Mouse (Mus musculus) hindbrain, embryonic 12.5 days (tissue): Measurements from ENCODE around the gene Supt16. TPM values are rescaled to one million over a fixed set of nuclear protein-coding genes. Genes with fewer than 3 reads are reported as not detected.

ENCODE experiments used
- polyA plus RNA-seq: library from polyadenylated mRNA; unstranded; fragments of >200 nt; fragmentation: Nextera tagmentation; extraction: Ambion mirVana; gene quantifications from 2 replicates; pipeline ENCODE4 v1.2.1, GENCODE M21; 2016

Gene Supt16
- polyA plus RNA-seq, 1 experiment from 2014 or later: 72.3 TPM

Other genes starting within 250 kb of the Supt16 start
- gene Arhgef40, start 212.7 kb downstream of the Supt16 start, polyA plus RNA-seq: 126 and 133 TPM in 2 replicates
- gene Tmem253, start 181.8 kb downstream of the Supt16 start, polyA plus RNA-seq: 0.59 and 1.6 TPM in 2 replicates
- gene Zfp219, start 176.7 kb downstream of the Supt16 start, polyA plus RNA-seq: 64.4 and 71.7 TPM in 2 replicates
- not detected in 2 replicates for gene Olfr221, start 155.0 kb downstream of the Supt16 start, polyA plus RNA-seq
- 726 and 727 TPM in 2 replicates for gene Hnrnpc, start 93.4 kb downstream of the Supt16 start, polyA plus RNA-seq
- gene Rpgrip1, start 86.7 kb downstream of the Supt16 start, polyA plus RNA-seq: 53.6 and 58.4 TPM in 2 replicates
- gene Chd8, start 60.4 kb upstream of the Supt16 start, polyA plus RNA-seq: 57.4 and 57.7 TPM in 2 replicates
- gene Tox4, start 81.7 kb upstream of the Supt16 start, polyA plus RNA-seq: 51.1 and 57.3 TPM in 2 replicates
- gene Rab2b, start 82.1 kb upstream of the Supt16 start, polyA plus RNA-seq: 40.6 and 51.9 TPM in 2 replicates
- 54.7 and 56.1 TPM in 2 replicates for gene Mettl3, start 107.7 kb upstream of the Supt16 start, polyA plus RNA-seq
- 60.7 and 62.8 TPM in 2 replicates for gene Sall2, start 131.3 kb upstream of the Supt16 start, polyA plus RNA-seq
- 0.06 TPM in 1 of 2 replicates, not detected in the other for gene Olfr1513, start 159.0 kb upstream of the Supt16 start, polyA plus RNA-seq
- not detected in 2 replicates for gene Olfr1512, start 181.8 kb upstream of the Supt16 start, polyA plus RNA-seq
- gene Olfr1511, start 200.0 kb upstream of the Supt16 start, polyA plus RNA-seq: not detected in 2 replicates
- gene Olfr1510, start 217.0 kb upstream of the Supt16 start, polyA plus RNA-seq: not detected in 2 replicates
- not detected in 2 replicates for gene Olfr1509, start 245.6 kb upstream of the Supt16 start, polyA plus RNA-seq